In the genomic region with DNA sequence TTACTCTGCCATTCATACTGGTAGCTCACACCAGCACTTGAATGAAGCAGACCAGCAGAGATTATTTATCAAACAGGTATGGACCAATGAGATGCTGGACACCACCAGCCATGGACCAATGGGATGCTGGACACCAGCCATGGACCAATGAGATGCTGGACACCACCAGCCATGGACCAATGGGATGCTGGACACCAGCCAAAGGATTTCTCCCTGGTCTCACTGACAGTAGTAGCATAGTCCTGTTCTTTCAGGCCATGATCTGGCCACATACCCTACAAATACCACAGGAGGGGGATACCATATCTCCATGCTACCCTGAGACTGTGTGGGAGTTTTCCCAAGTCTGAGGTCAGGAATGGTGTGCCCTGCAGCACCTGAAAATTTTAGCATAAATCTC, we compare ENCODE assay signal across 25 mouse cellular contexts.
"Had no signal": no experiment of that assay in that cellular context is flagged by ENCODE, and none has a peak within 500 bp of the region (broad histone marks: within the 10 kb centered on the region; RNA-seq: fewer than 3 reads in every experiment).

No protein-coding gene starts in this region.

- H3K27me3 ChIP-seq: heart, embryonic 13.5 days; heart, embryonic 15.5 days; hindbrain, embryonic 15.5 days; intestine, embryonic 15.5 days; limb, embryonic 15.5 days; liver, embryonic 12.5 days had no signal

- DNase-seq: gastrocnemius, postnatal 14 days; gastrocnemius, postnatal 36 days; heart, adult 18-20 months; heart, postnatal 14 days; heart, postnatal 36 days; kidney, adult 11 months; kidney, adult 2 months; kidney, adult 9 months; kidney, postnatal 14 days; kidney, postnatal 36 days; layer of hippocampus, adult 9-11 months; layer of hippocampus, postnatal 36 days; left cerebral cortex, postnatal 4 days had no signal

- ATAC-seq: hindbrain, postnatal 0 days; liver, embryonic 12.5 days had no signal

- H3K4me1 ChIP-seq: liver, embryonic 12.5 days had no signal

- H3K9ac ChIP-seq: heart, embryonic 13.5 days; heart, embryonic 15.5 days; hindbrain, embryonic 13.5 days; hindbrain, embryonic 15.5 days; intestine, embryonic 15.5 days; kidney, embryonic 15.5 days; limb, embryonic 13.5 days; limb, embryonic 15.5 days; liver, embryonic 12.5 days; liver, embryonic 14.5 days had no signal

- H3K36me3 ChIP-seq: heart, embryonic 10.5 days; heart, embryonic 13.5 days; heart, embryonic 15.5 days; hindbrain, embryonic 13.5 days; hindbrain, embryonic 15.5 days; intestine, embryonic 15.5 days; kidney, embryonic 15.5 days; limb, embryonic 13.5 days; limb, embryonic 15.5 days; liver, embryonic 12.5 days had no signal

- H3K4me3 ChIP-seq: heart, embryonic 10.5 days; heart, embryonic 13.5 days; heart, embryonic 15.5 days; hindbrain, embryonic 13.5 days; hindbrain, embryonic 15.5 days; intestine, embryonic 15.5 days; kidney, embryonic 15.5 days; limb, embryonic 13.5 days; limb, embryonic 15.5 days; liver, embryonic 12.5 days had no signal

- H3K9me3 ChIP-seq: heart, embryonic 10.5 days; heart, embryonic 13.5 days; heart, embryonic 15.5 days; hindbrain, embryonic 13.5 days; hindbrain, embryonic 15.5 days; intestine, embryonic 15.5 days; kidney, embryonic 15.5 days; limb, embryonic 13.5 days; limb, embryonic 15.5 days; liver, embryonic 12.5 days had no signal

- H3K27ac ChIP-seq: heart, embryonic 10.5 days; heart, embryonic 13.5 days; heart, embryonic 15.5 days; hindbrain, embryonic 13.5 days; hindbrain, embryonic 15.5 days; hindbrain, postnatal 0 days; intestine, embryonic 15.5 days; kidney, embryonic 15.5 days; limb, embryonic 13.5 days; limb, embryonic 15.5 days; liver, embryonic 12.5 days; liver, embryonic 14.5 days had no signal

- H3K4me2 ChIP-seq: heart, embryonic 13.5 days; heart, embryonic 15.5 days; hindbrain, embryonic 13.5 days; hindbrain, embryonic 15.5 days; intestine, embryonic 15.5 days; kidney, embryonic 15.5 days; limb, embryonic 13.5 days; limb, embryonic 15.5 days; liver, embryonic 12.5 days had no signal
